Mouse (Mus musculus) stomach, postnatal 0 days (tissue): ENCODE results near the gene Rnf41. TPM values are rescaled to one million over a fixed set of nuclear protein-coding genes. Genes with fewer than 3 reads are reported as not detected.
A peak's percentile ranks its signal among the peaks of the same experiment; 100 is the strongest.

Source experiments
- ATAC-seq: fragments of 200-750 bp; cut with Nextera tagmentation; 2 replicates; pipeline ENCODE4 v1.8.0; 2017; ENCODE audit not compliant: low FRiP score, low TSS enrichment
- DNase-seq: peaks from one replicate; pipeline ENCODE4 v3.0.0-alpha.2; 2016; ENCODE audit warnings: low spot score
- H3K27ac ChIP-seq: fragments of 300-500 bp; sonication (generic); replicated peaks from 2 replicates; pipeline ENCODE4 v1.5.1; 2014; ENCODE audit warnings: mild to moderate bottlenecking, control low read depth
- H3K27me3 ChIP-seq: fragments of 300-500 bp; sonication (generic); 2 replicates; pipeline ENCODE4 v1.6.1; 2014; ENCODE audit warnings: low read length; ENCODE audit not compliant: control insufficient read depth, insufficient read depth
- H3K36me3 ChIP-seq: fragments of 300-500 bp; sonication (generic); 2 replicates; pipeline ENCODE4 v1.6.1; 2014; ENCODE audit warnings: low read length, mixed read lengths; ENCODE audit not compliant: control insufficient read depth, insufficient read depth
- H3K4me1 ChIP-seq: fragments of 300-500 bp; sonication (generic); replicated peaks from 2 replicates; pipeline ENCODE4 v1.6.1; 2014; ENCODE audit warnings: antibody characterized with exemption; ENCODE audit not compliant: control insufficient read depth, insufficient read depth
- H3K4me2 ChIP-seq: fragments of 300-500 bp; sonication (generic); replicated peaks from 2 replicates; pipeline ENCODE4 v1.6.1; 2014; ENCODE audit warnings: low read depth, mild to moderate bottlenecking, control low read depth, moderate library complexity
- H3K4me3 ChIP-seq: fragments of 300-500 bp; sonication (generic); 2 replicates; pipeline ENCODE4 v1.5.1; 2014; ENCODE audit warnings: low read depth, low read length, control low read depth
- H3K9ac ChIP-seq: fragments of 300-500 bp; sonication (generic); 2 replicates; pipeline ENCODE4 v1.6.1; 2014; ENCODE audit warnings: mild to moderate bottlenecking, low read length, control low read depth, mixed read lengths
- H3K9me3 ChIP-seq: fragments of 300-500 bp; sonication (generic); 2 replicates; pipeline ENCODE4 v1.6.1; 2016; ENCODE audit warnings: low read length; ENCODE audit not compliant: control insufficient read depth
- CTCF ChIP-seq: IDR thresholded peaks from 2 replicates; pipeline ENCODE4 v1.5.1; 2016; ENCODE audit warnings: antibody characterized with exemption, low read depth, mild to moderate bottlenecking, moderate library complexity
- EP300 ChIP-seq: optimal IDR thresholded peaks from 2 replicates; pipeline ENCODE3; 2016; ENCODE audit warnings: antibody characterized with exemption
- WGBS: fragments of 180-500 bp; shearing (Covaris S2); extraction: QIAGEN DNeasy Blood & Tissue Kit; methylation state at CpG from one replicate; pipeline ENCODE4 v1.1.7; 2014; 5-methylcytosine and 5-hydroxymethylcytosine counted together
- polyA plus RNA-seq: library from polyadenylated mRNA; unstranded; fragments of >200 nt; fragmentation: Nextera tagmentation; extraction: Ambion mirVana; gene quantifications from 2 replicates; pipeline ENCODE4 v1.2.1, GENCODE M21; 2015

The Rnf41 gene
- polyA plus RNA-seq, 1 experiment from 2014 or later = 18.9 TPM

DNA sequence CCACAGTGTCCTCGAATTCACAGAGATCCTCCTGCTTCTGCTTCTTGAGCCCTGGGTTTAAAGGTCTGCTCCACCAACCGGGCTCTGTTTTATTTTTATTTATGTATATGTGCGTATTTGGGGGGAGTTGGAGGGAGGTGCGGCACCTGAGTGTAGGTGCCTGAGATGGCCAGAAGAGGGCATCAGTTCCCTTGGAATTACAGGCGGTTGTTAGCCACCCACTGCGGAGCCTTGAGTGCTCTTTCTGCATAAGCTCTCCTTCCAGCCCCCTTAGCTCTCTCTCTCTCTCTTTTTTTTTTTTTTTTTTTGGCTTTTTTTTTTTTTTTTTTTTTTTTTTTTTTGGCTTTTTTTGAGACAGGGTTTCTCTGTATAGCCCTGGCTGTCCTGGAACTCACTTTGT, 37.1 kb upstream of the Rnf41 start:
- TF ChIP-seq CTCF (peak; percentile 44), EP300 (no peak)
- Histone ChIP-seq H3K27ac (no peak overlapping the region), H3K9ac (no peak overlapping the region), H3K36me3 (peaks cover 3% of the 10 kb centered on the region; the same call in 1 of the 2 replicates), H3K4me1 (peaks cover 3% of the 10 kb centered on the region; the same call in 1 of the 2 replicates), H3K4me2 (no peak overlapping the region), H3K27me3 (no peaks in the 10 kb centered on the region), H3K9me3 (no peaks in the 10 kb centered on the region), H3K4me3 (no peak overlapping the region)
- DNase-seq (no peak), ATAC-seq (no peak)
- 82% methylated on average over 6 of the region's 6 CpGs for WGBS

DNA sequence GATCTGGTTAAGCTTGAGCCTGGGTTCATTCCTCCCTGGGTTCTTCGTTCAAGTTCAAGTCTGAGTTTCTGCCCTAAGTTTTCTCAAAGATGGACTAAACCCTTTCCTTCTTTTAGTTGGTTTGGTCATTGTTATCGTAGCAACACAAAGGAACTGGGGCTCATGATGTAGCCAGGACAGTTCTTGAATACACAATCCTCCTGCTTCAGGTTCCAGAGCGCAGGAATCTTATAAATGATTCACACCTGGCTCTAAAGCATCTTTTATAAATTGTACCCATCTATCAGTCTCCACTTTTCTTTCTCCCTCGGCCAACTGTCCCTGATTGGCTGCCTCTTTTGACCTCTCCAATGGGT, 35.4 kb upstream of the Rnf41 start:
- Histone ChIP-seq H3K36me3 (peaks cover 6% of the 10 kb centered on the region; the same call in 1 of the 2 replicates), H3K9ac (peak overlapping the region; percentile 96; the same call in 1 of the 2 replicates), H3K4me2 (peak overlapping the region; percentile 82), H3K27ac (peak overlapping the region; percentile 93), H3K9me3 (no peaks in the 10 kb centered on the region), H3K27me3 (no peaks in the 10 kb centered on the region), H3K4me1 (peaks cover 3% of the 10 kb centered on the region; the same call in 1 of the 2 replicates), H3K4me3 (peak overlapping the region; percentile 90)
- WGBS = 45% methylated on average over 4 of the region's 4 CpGs
- TF ChIP-seq EP300 (no peak), CTCF (no peak)
- ATAC-seq = no peak
- DNase-seq = no peak

GRCm38 (mm10) chr10:128376455-128377211, 34.8 kb upstream of the Rnf41 start, which contains the start of gene Ankrd52:
Gene Ankrd52 (plus strand): TSS chr10:128377115.
- DNase-seq (peak; percentile 90), ATAC-seq (peak; percentile 93)
- H3K27me3 ChIP-seq = no peaks in the 10 kb centered on the region
- H3K27ac ChIP-seq = peak within 1 kb of the TSS; percentile 93
- peak within 1 kb of the TSS; percentile 82 for H3K4me2 ChIP-seq
- H3K36me3 ChIP-seq = peaks cover 8% of the 10 kb centered on the region
- 0% methylated on average over 41 of the region's 73 CpGs for WGBS
- TF ChIP-seq EP300 (no peak), CTCF (peak; percentile 63)
- peaks cover 3% of the 10 kb centered on the region; the same call in 1 of the 2 replicates for H3K4me1 ChIP-seq
- peak within 1 kb of the TSS; percentile 90 for H3K4me3 ChIP-seq
- peak within 1 kb of the TSS; percentile 96 for H3K9ac ChIP-seq
- H3K9me3 ChIP-seq = no peaks in the 10 kb centered on the region

- H3K4me3 ChIP-seq = peak overlapping the region; percentile 90
- ATAC-seq (peak; percentile 75), DNase-seq (no peak)
- no peaks in the 10 kb centered on the region for H3K9me3 ChIP-seq
- peak overlapping the region; percentile 93 for H3K27ac ChIP-seq
- WGBS = under 1% methylated on average over 36 of the region's 47 CpGs
- peaks cover 11% of the 10 kb centered on the region for H3K36me3 ChIP-seq
- peak overlapping the region; percentile 96 for H3K9ac ChIP-seq
- peaks cover 3% of the 10 kb centered on the region; the same call in 1 of the 2 replicates for H3K4me1 ChIP-seq
- H3K4me2 ChIP-seq = peak overlapping the region; percentile 82
- H3K27me3 ChIP-seq = no peaks in the 10 kb centered on the region
- TF ChIP-seq EP300 = no peak
- peak; percentile 20; the same call in 1 of the 2 replicates for TF ChIP-seq CTCF
Observed at GRCm38 (mm10) chr10:128377222-128377939, 34.1 kb upstream of the Rnf41 start.

DNA sequence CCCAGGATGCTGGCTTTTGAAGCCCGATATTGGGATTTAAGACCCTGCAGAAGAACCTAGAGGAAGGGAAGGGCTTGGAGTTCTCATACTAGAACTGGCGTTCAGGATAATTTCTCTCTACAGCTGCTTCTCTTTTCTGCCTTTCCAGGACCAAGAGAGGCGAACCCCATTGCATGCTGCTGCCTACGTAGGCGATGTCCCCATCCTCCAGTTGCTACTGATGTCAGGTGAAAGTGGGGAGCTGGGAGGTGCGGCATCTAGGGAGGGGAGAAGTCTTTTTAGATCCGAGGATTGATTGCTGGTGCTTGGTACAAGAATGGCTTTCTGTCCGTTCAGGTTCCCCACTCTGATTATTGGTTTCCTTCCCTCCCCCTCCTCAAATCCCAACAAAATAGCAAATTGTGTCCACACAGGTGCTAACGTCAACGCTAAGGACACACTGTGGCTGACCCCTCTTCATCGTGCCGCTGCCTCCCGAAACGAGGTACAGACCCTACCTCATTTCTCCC, 33.5 kb upstream of the Rnf41 start:
- H3K27me3 ChIP-seq = no peaks in the 10 kb centered on the region

More for the DNA sequence above, 33.5 kb upstream of the Rnf41 start:
- ATAC-seq (no peak), DNase-seq (no peak)
- Histone ChIP-seq H3K9me3 (no peaks in the 10 kb centered on the region), H3K4me1 (peaks cover 3% of the 10 kb centered on the region; the same call in 1 of the 2 replicates), H3K9ac (peak overlapping the region; percentile 96), H3K27ac (peak overlapping the region; percentile 93), H3K4me2 (peak overlapping the region; percentile 82), H3K4me3 (peak overlapping the region; percentile 90), H3K36me3 (peaks cover 17% of the 10 kb centered on the region)
- 46% methylated on average over 14 of the region's 14 CpGs for WGBS
- TF ChIP-seq EP300 (no peak), CTCF (no peak)
